Mouse (Mus musculus) forebrain, embryonic 16.5 days (tissue): ENCODE measurements around the gene Arrb1. TPM values are rescaled to one million over a fixed set of nuclear protein-coding genes. Genes with fewer than 3 reads are reported as not detected.

Experiments used
- ATAC-seq: fragments of 200-750 bp; cut with Nextera tagmentation; 2 replicates; pipeline ENCODE4 v1.8.0; 2017; ENCODE audit warnings: mild to moderate bottlenecking, moderate library complexity
- H3K27ac ChIP-seq: fragments of 300-500 bp; sonication (generic); 2 replicates; pipeline ENCODE4 v1.5.1; 2014; ENCODE audit warnings: low read length, control low read depth
- H3K27me3 ChIP-seq: fragments of 300-500 bp; sonication (generic); replicated peaks from 2 replicates; pipeline ENCODE4 v1.6.1; 2014; ENCODE audit warnings: low read length; ENCODE audit not compliant: control insufficient read depth, insufficient read depth
- H3K36me3 ChIP-seq: fragments of 300-500 bp; sonication (generic); 2 replicates; pipeline ENCODE4 v1.6.1; 2014; ENCODE audit not compliant: control insufficient read depth, insufficient read depth
- H3K4me1 ChIP-seq: fragments of 300-500 bp; sonication (generic); replicated peaks from 2 replicates; pipeline ENCODE4 v1.6.1; 2014; ENCODE audit warnings: low read length; ENCODE audit not compliant: control insufficient read depth, insufficient read depth
- H3K4me2 ChIP-seq: fragments of 300-500 bp; sonication (generic); 2 replicates; pipeline ENCODE4 v1.6.1; 2014; ENCODE audit warnings: mild to moderate bottlenecking, low read length, control low read depth
- H3K4me3 ChIP-seq: fragments of 300-500 bp; sonication (generic); replicated peaks from 2 replicates; pipeline ENCODE4 v1.5.1; 2014; ENCODE audit warnings: mild to moderate bottlenecking, low read length, control low read depth
- H3K9ac ChIP-seq: fragments of 300-500 bp; sonication (generic); replicated peaks from 2 replicates; pipeline ENCODE4 v1.6.1; 2014; ENCODE audit warnings: low read depth, low read length, control low read depth
- H3K9me3 ChIP-seq: fragments of 300-500 bp; sonication (generic); 2 replicates; pipeline ENCODE4 v1.6.1; 2016; ENCODE audit warnings: low read length; ENCODE audit not compliant: control insufficient read depth
- WGBS: fragments of 180-500 bp; shearing (Covaris S2); extraction: QIAGEN DNeasy Blood & Tissue Kit; methylation state at CpG from one replicate; pipeline ENCODE4 v1.1.7; 2014; 5-methylcytosine and 5-hydroxymethylcytosine counted together
- polyA plus RNA-seq: library from polyadenylated mRNA; unstranded; fragments of >200 nt; fragmentation: Nextera tagmentation; extraction: Ambion mirVana; gene quantifications from 2 replicates; pipeline ENCODE4 v1.2.1, GENCODE M21; 2015

Arrb1 gene
- polyA plus RNA-seq, 1 experiment from 2014 or later = 18.1 TPM

DNA sequence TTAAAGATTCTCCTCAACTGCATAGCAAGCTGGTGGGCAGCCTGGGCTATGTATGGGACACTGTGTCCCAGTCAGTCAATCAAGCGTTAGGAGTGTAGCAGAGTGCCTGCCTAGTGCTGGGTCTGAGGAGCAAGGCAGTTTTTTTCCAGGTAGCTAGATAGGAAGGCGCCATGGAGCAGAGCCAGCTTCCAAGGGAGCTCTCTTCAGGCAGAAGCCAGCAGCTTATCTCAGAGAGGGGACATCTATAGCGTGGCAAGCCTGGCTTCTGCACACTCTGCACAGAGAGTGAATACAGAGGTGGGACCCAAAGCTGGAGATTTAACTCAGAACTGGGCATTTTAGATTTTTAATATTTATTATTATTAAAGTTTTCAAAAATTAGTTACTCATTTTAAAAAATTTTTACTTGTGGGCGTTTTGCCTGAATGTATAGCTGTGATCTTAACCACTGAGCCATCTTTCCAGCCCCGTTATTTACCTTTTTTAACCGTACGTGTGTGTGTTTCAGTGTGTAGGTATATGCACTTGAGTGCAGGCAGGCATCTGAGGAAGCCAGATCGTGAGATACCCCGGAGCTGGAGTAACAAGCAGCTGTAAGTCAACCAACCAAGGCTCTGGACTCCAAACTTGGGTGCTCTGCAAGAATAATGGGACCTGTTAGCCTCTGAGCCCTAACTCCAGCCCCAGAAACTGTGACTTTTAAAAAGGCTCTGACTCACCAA, 19.0 kb upstream of the Arrb1 start:
- Histone ChIP-seq H3K4me3 (no peak overlapping the region), H3K4me1 (no peaks in the 10 kb centered on the region), H3K9me3 (no peaks in the 10 kb centered on the region), H3K4me2 (no peak overlapping the region), H3K9ac (no peak overlapping the region), H3K27ac (no peak overlapping the region), H3K36me3 (no peaks in the 10 kb centered on the region), H3K27me3 (no peaks in the 10 kb centered on the region)
- no peak for ATAC-seq
- 84% methylated on average over 9 of the region's 9 CpGs for WGBS

DNA sequence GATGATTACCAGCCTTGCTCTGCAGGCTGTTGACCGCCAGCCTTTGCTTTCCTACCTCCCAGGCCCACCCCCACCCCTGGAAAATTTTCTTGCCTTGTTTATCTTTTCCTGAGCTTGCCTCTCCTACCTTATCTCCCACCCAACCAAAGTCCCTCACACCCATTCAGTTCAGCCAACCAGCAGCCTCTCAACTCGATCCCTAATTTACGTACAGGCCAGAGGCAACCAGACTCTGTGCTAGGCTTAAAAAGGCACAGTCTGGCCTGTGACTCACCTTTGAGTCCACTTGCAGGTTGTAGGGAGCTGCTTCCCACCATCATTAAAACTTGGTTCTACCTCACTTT, 18.5 kb upstream of the Arrb1 start:
- Histone ChIP-seq H3K4me2 (no peak overlapping the region), H3K9ac (no peak overlapping the region), H3K4me3 (no peak overlapping the region), H3K27ac (no peak overlapping the region), H3K36me3 (no peaks in the 10 kb centered on the region), H3K27me3 (no peaks in the 10 kb centered on the region), H3K4me1 (no peaks in the 10 kb centered on the region), H3K9me3 (no peaks in the 10 kb centered on the region)
- no peak for ATAC-seq
- 81% methylated on average over 3 of the region's 3 CpGs for WGBS

DNA sequence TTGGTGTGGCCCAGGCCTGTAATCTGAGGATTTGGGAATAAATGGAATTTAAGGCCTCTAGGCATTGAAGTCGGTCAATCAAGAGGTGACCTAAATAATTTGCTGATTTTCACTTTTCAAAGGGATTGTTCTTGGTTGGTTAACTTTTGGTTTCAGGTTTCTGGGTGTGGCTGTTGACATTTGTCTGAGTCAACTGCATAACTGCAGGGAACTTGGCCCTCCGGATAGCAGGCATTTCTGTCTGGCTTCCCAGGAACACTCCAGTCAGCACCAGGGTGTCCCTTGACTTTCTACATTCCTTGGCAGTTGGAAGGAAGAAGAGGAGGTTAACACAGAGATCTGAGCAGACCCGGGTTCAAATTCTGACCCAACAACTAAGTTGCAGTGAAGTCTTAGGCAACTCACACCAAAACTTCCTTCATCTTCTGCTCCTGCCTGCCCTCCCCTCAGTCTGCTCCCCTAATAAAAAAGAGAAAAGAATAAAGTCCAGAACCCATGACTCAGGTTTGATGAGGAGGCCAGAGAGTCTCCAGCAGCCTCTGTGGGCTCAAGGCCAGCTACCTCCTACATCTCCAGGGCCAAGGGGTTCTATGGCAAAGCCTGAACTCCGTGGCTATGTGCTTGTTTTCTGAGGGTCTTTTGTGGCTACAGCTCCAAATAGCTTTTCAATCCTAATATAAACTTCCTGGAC, 16.2 kb upstream of the Arrb1 start:
- no peaks in the 10 kb centered on the region for H3K4me1 ChIP-seq

DNA sequence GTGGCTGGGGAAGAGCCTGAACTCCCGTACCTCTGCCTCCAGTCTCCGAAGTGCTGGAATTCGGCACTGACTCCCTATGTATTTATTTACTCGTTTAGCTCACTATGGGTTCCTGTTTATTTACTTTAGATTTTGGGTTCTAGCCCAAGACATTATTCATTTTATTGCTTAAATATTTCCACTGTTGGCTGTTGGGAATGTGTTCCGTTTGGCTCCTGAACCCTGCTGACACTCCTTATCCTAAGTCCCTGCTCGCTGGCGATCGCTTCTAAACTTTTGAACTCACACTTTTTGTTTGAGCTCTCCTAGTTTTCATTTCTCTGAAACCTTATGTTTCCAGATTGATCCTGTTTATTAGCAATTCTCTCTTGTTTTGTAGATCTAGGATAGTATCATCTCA, 12.1 kb upstream of the Arrb1 start:
- no peak overlapping the region for H3K9ac ChIP-seq
- H3K27ac ChIP-seq = no peak overlapping the region
- no peak overlapping the region for H3K4me2 ChIP-seq
- 81% methylated on average over 8 of the region's 8 CpGs for WGBS
- no peaks in the 10 kb centered on the region for H3K27me3 ChIP-seq
- no peaks in the 10 kb centered on the region for H3K36me3 ChIP-seq
- ATAC-seq = no peak
- no peaks in the 10 kb centered on the region for H3K4me1 ChIP-seq
- no peak overlapping the region for H3K4me3 ChIP-seq
- H3K9me3 ChIP-seq = no peaks in the 10 kb centered on the region

More for the DNA sequence above, 16.2 kb upstream of the Arrb1 start:
- Histone ChIP-seq H3K4me2 (no peak overlapping the region), H3K27me3 (no peaks in the 10 kb centered on the region), H3K9me3 (no peaks in the 10 kb centered on the region), H3K4me3 (no peak overlapping the region), H3K27ac (no peak overlapping the region), H3K9ac (no peak overlapping the region), H3K36me3 (no peaks in the 10 kb centered on the region)
- WGBS = 62% methylated on average over 4 of the region's 4 CpGs
- no peak for ATAC-seq

DNA sequence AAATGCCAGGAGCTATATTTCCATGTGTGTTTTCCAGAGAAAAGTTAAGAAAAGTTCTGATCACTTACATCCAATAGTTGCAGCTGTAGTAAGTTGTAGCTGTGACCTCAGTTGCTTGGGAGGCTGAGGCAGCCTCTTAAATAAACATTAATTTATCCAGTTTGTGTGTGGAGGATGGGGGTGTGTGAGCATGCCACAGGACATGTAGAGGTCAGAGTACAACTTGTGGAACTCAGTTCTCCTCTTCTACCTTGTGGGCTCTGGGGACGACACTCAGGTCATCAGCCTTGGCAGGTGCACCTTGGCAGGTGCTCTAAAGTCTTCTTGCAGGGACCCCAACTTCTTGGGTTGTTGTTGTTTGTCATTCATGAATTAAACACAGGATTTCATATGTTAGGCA, 11.4 kb upstream of the Arrb1 start:
- Histone ChIP-seq H3K27ac (no peak overlapping the region), H3K9ac (no peak overlapping the region), H3K4me1 (no peaks in the 10 kb centered on the region), H3K9me3 (no peaks in the 10 kb centered on the region), H3K4me3 (no peak overlapping the region), H3K36me3 (no peaks in the 10 kb centered on the region), H3K4me2 (no peak overlapping the region), H3K27me3 (no peaks in the 10 kb centered on the region)
- no peak for ATAC-seq
- 75% methylated on average over 1 of the region's 1 CpGs for WGBS

DNA sequence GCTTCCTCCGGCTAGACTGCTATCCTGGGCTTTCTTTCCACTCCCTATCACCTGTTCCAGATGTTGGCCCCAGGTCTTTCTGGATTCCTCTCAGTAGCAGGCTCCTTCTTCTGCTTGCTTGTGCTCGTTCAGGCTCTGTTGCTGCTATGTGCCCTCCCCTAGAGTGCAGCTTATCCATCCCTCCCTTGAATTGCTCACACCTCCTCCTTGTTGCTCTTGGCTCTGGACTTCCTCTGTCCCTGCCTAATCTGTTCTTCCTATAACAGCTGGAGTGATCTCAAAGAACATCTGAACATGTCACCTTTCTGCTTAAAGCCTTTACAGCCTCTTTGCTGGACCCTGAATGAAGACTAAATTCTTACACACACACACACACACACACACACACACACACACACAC, 6.7 kb upstream of the Arrb1 start:
- H3K4me1 ChIP-seq = no peaks in the 10 kb centered on the region
- WGBS = 54% methylated on average over 2 of the region's 2 CpGs
- H3K4me3 ChIP-seq = no peak overlapping the region
- H3K9ac ChIP-seq = no peak overlapping the region
- no peaks in the 10 kb centered on the region for H3K36me3 ChIP-seq
- no peak for ATAC-seq
- H3K4me2 ChIP-seq = no peak overlapping the region
- no peak overlapping the region for H3K27ac ChIP-seq
- H3K9me3 ChIP-seq = no peaks in the 10 kb centered on the region
- no peaks in the 10 kb centered on the region for H3K27me3 ChIP-seq

DNA sequence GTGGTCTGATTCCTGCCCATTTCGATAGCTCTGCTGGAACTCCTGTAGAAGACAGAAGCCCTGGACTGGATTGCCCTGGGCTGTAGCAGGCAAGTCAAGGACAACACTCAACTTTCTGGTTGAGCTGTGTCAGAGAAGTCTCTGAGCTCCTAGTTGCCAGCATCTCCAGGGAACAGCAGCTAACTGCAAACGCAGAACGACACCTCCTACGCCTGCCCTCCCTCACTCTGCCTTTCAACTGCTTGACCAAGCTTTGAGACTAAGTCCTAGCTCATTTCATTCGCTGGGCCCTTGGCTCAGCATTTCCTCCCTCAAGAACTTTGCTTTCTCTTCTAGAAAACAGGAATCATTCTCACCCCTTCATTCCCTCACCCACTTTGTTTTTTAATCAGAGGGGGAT, 5.9 kb upstream of the Arrb1 start:
- WGBS = 52% methylated on average over 5 of the region's 5 CpGs
- H3K9me3 ChIP-seq = no peaks in the 10 kb centered on the region
- H3K4me1 ChIP-seq = peaks cover 4% of the 10 kb centered on the region
- H3K4me3 ChIP-seq = no peak overlapping the region
- no peak overlapping the region for H3K27ac ChIP-seq
- no peaks in the 10 kb centered on the region for H3K36me3 ChIP-seq
- H3K4me2 ChIP-seq = no peak overlapping the region
- ATAC-seq = no peak
- H3K9ac ChIP-seq = no peak overlapping the region
- H3K27me3 ChIP-seq = no peaks in the 10 kb centered on the region

DNA sequence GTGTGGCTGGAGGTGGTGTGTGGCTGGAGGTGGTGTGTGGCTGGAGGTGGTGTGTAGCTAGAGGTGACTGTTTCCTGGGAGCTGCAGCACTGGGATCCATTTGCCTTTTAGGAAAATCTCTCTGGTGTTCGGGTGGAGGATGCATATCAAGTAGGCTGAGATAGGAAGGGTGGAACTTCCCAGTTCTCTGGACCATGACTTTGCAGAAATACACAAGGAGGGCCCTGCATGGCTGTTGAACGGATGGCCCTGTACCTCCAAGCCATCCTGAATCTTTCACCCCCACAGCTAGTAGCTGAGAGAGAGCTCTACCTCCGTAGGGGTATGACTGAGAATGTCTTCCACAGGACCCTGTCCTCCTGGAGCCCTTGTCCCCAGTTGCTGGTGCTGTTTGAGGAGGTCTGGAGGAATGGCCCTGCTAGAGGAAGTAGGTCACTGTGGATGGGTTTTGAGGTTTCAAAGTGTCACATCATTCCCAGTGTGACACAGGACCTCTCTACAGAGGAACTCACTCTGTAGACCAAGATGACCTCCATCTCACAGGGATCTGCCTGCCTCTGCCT, 3.8 kb upstream of the Arrb1 start:
- no peaks in the 10 kb centered on the region for H3K36me3 ChIP-seq
- ATAC-seq = no peak

DNA sequence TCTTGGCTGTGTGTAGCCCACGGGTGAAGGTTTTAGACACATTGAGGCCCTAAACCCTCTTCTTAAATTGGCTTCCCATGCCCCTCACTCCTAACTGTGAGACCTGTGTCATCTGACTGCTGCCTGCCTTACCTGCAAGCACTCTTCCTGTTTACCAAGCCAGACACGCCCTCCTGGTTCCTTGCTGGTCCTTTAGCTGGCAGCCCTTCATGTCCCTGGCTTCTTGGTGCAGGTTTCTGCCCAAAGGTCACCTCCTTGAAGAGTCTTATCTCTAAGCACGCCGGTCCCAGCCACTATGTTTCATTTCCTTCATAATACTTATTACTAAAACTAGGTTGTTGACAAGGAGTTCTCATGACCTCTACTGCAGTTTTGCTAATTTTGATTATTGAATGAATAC, 2.7 kb upstream of the Arrb1 start:
- H3K9ac ChIP-seq = no peak overlapping the region
- no peak overlapping the region for H3K27ac ChIP-seq
- WGBS = 84% methylated on average over 4 of the region's 4 CpGs
- no peaks in the 10 kb centered on the region for H3K36me3 ChIP-seq
- no peak overlapping the region for H3K4me2 ChIP-seq
- H3K9me3 ChIP-seq = no peaks in the 10 kb centered on the region
- no peak overlapping the region for H3K4me3 ChIP-seq
- H3K4me1 ChIP-seq = peaks cover 25% of the 10 kb centered on the region
- ATAC-seq = no peak
- H3K27me3 ChIP-seq = no peaks in the 10 kb centered on the region

More for the DNA sequence above, 3.8 kb upstream of the Arrb1 start:
- H3K4me2 ChIP-seq = no peak overlapping the region
- WGBS = 90% methylated on average over 3 of the region's 3 CpGs
- H3K27ac ChIP-seq = no peak overlapping the region
- H3K4me3 ChIP-seq = no peak overlapping the region
- peaks cover 15% of the 10 kb centered on the region for H3K4me1 ChIP-seq
- H3K9me3 ChIP-seq = no peaks in the 10 kb centered on the region
- H3K9ac ChIP-seq = no peak overlapping the region
- H3K27me3 ChIP-seq = no peaks in the 10 kb centered on the region
